In genomic region chr14:46384946-46385691, GRCm38 (mm10) we compare ENCODE assay signal across 10 mouse cellular contexts. TPM values are rescaled to one million over a fixed set of nuclear protein-coding genes. Genes with fewer than 3 reads are reported as not detected.
DNase-seq lines count a peak whose midpoint lies in the region; ATAC-seq and TF ChIP-seq lines count a peak whose summit lies in the region.
"Had no signal": no experiment of that assay in that cellular context is flagged by ENCODE, and none has a peak within 500 bp of the region (broad histone marks: within the 10 kb centered on the region; RNA-seq: fewer than 3 reads in every experiment).

No protein-coding gene starts in this region.

- TF ChIP-seq CTCF in hindbrain, postnatal 0 days (IDR thresholded peaks at IDR 0.05; ENCODE audit: low read depth), result no peak

- intact Hi-C loops in heart, postnatal 14 days (cut with DNase I), result loop anchor here (5.0 to 10.0 kb wide), 8 partner anchors 68 to 508 kb away; no protein-coding TSS in a partner anchor

- peak overlapping the region; percentile 66 for H3K4me3 ChIP-seq in heart, embryonic 12.5 days
- peak overlapping the region; percentile 55 for H3K4me3 ChIP-seq in hindbrain, postnatal 0 days (ENCODE audit: low read length)
- H3K4me3 ChIP-seq in midbrain, embryonic 13.5 days (replicated peaks), result peak overlapping the region; percentile 53

- no peak for DNase-seq in heart, postnatal 14 days
- peak; percentile 70 for DNase-seq in embryo, embryonic 10.5 days (ENCODE audit: low spot score)
- DNase-seq in hindbrain, postnatal 0 days (ENCODE audit: low spot score), result no peak
- no peak for DNase-seq in cerebellum, postnatal 25 days
- DNase-seq in urinary bladder, postnatal 10 days (ENCODE audit: low spot score), result no peak
- DNase-seq in B cell, adult 2 months, result no peak
- DNase-seq: cerebellum, adult 11-12 months had no signal

- ATAC-seq in heart, embryonic 12.5 days (ENCODE audit: insufficient number of reproducible peaks, low FRiP score), result no peak
- ATAC-seq in hindbrain, postnatal 0 days, result no peak
- no peak for ATAC-seq in midbrain, embryonic 13.5 days

- peaks cover 24% of the 10 kb centered on the region for H3K4me1 ChIP-seq in heart, embryonic 12.5 days (replicated peaks)
- H3K4me1 ChIP-seq in hindbrain, postnatal 0 days (ENCODE audit: insufficient read depth, low read length), result peaks cover 7% of the 10 kb centered on the region; the same call in 1 of the 2 replicates
- H3K4me1 ChIP-seq in midbrain, embryonic 13.5 days (replicated peaks), result peaks cover 51% of the 10 kb centered on the region

- peaks cover 8% of the 10 kb centered on the region; the same call in 1 of the 2 replicates for H3K36me3 ChIP-seq in heart, embryonic 12.5 days
- no peaks in the 10 kb centered on the region for H3K36me3 ChIP-seq in hindbrain, postnatal 0 days (ENCODE audit: insufficient read depth, low read length)
- no peaks in the 10 kb centered on the region for H3K36me3 ChIP-seq in midbrain, embryonic 13.5 days

- peak overlapping the region; percentile 86 for H3K4me2 ChIP-seq in heart, embryonic 12.5 days
- H3K4me2 ChIP-seq in hindbrain, postnatal 0 days (ENCODE audit: low read depth, low read length), result peak overlapping the region; percentile 76
- H3K4me2 ChIP-seq in midbrain, embryonic 13.5 days (replicated peaks), result peak overlapping the region; percentile 85

- 21% methylated on average over 14 of the region's 14 CpGs for WGBS in heart, embryonic 12.5 days
- 16% methylated on average over 14 of the region's 14 CpGs for WGBS in hindbrain, postnatal 0 days
- 10% methylated on average over 14 of the region's 14 CpGs for WGBS in midbrain, embryonic 13.5 days

- peak overlapping the region; percentile 55 for H3K27ac ChIP-seq in heart, embryonic 12.5 days (ENCODE audit: poor library complexity, severe bottlenecking)
- no peak overlapping the region for H3K27ac ChIP-seq in hindbrain, postnatal 0 days
- no peak overlapping the region for H3K27ac ChIP-seq in midbrain, embryonic 13.5 days
- H3K27ac ChIP-seq: macrophage had no signal

- H3K9me3 ChIP-seq in heart, embryonic 12.5 days (replicated peaks), result no peaks in the 10 kb centered on the region
- H3K9me3 ChIP-seq in hindbrain, postnatal 0 days (ENCODE audit: low read length), result no peaks in the 10 kb centered on the region
- H3K9me3 ChIP-seq in midbrain, embryonic 13.5 days, result no peaks in the 10 kb centered on the region

- H3K27me3 ChIP-seq in heart, embryonic 12.5 days (replicated peaks), result peaks cover 7% of the 10 kb centered on the region
- peaks cover 40% of the 10 kb centered on the region for H3K27me3 ChIP-seq in hindbrain, postnatal 0 days (ENCODE audit: insufficient read depth, low read length)
- H3K27me3 ChIP-seq in midbrain, embryonic 13.5 days, result peaks cover 96% of the 10 kb centered on the region

- peak overlapping the region; percentile 74 for H3K9ac ChIP-seq in heart, embryonic 12.5 days
- no peak overlapping the region for H3K9ac ChIP-seq in hindbrain, postnatal 0 days (replicated peaks; ENCODE audit: low read length)
- 0 out of 2 replicates have a peak overlapping the region, but pooled peaks have one; percentile 42 for H3K9ac ChIP-seq in midbrain, embryonic 13.5 days (replicated peaks)

RNA-seq across cellular contexts. Expression of gene Bmp4, which starts 5.3 kb away (rescaled TPM):
- polyA plus RNA-seq in heart, embryonic 12.5 days (2016; fragmentation: Nextera tagmentation; extraction: Ambion mirVana), result 35.7 and 41.3 TPM in 2 replicates
- 10 to 100 TPM; 12.1 to 15.4 TPM for total RNA-seq in heart, postnatal 14 days (2021)
- total RNA-seq in hindbrain, postnatal 0 days (2014; rRNA removed), result 4.3 and 10.8 TPM in 2 replicates
- polyA plus RNA-seq in hindbrain, postnatal 0 days (2015; fragmentation: Nextera tagmentation; extraction: Ambion mirVana), result 5.4 and 5.9 TPM in 2 replicates
- 2.6 and 5.7 TPM in 2 replicates for polyA plus RNA-seq in midbrain, embryonic 13.5 days (2015; fragmentation: Nextera tagmentation; extraction: Ambion mirVana)
- polyA plus RNA-seq: macrophage had no signal

RNA-seq across cellular contexts. Expression of gene Gm15217, which starts 5.9 kb away (rescaled TPM):
- 0.60 TPM in 1 of 2 replicates, not detected in the other for polyA plus RNA-seq in heart, embryonic 12.5 days (2016; fragmentation: Nextera tagmentation; extraction: Ambion mirVana)
- not detected for total RNA-seq in heart, postnatal 14 days (2021)
- total RNA-seq in hindbrain, postnatal 0 days (2014; rRNA removed), result not detected in 2 replicates
- polyA plus RNA-seq in hindbrain, postnatal 0 days (2015; fragmentation: Nextera tagmentation; extraction: Ambion mirVana), result not detected in 2 replicates
- not detected in 2 replicates for polyA plus RNA-seq in midbrain, embryonic 13.5 days (2015; fragmentation: Nextera tagmentation; extraction: Ambion mirVana)
- polyA plus RNA-seq: macrophage had no signal
